Mouse (Mus musculus): ENCODE data around the gene Rgl2. TPM values are rescaled to one million over a fixed set of nuclear protein-coding genes. Genes with fewer than 3 reads are reported as not detected.

The Rgl2 gene
- total RNA-seq, 1 experiment: 65.8 TPM

- Histone ChIP-seq H3K9me3 (ENCODE audit: control insufficient read depth, insufficient read depth, low read depth, low read length) (no peaks in the 10 kb centered on the region), H3K27ac (ENCODE audit: insufficient read depth, low read depth, low read length, poor library complexity, severe bottlenecking) (no peak overlapping the region), H3K4me3 (ENCODE audit: insufficient read depth in 1 of 2, low read depth in 1 of 2, low read length in 2 of 2, poor library complexity in 1 of 2, severe bottlenecking in 1 of 2) (no peak overlapping the region), H3K9ac (ENCODE audit: insufficient read depth, low read depth, low read length, poor library complexity, severe bottlenecking) (no peak overlapping the region), H3K36me3 (ENCODE audit: control insufficient read depth, insufficient read depth, low read length, poor library complexity, severe bottlenecking) (peaks cover 40% of the 10 kb centered on the region), H3K4me1 (ENCODE audit: control insufficient read depth in 2 of 2, insufficient read depth in 2 of 2, low read length in 2 of 2, poor library complexity in 1 of 2) (peaks cover 0 to under 1% of the 10 kb centered on the region in 2 experiments; a peak in 1 of 4 replicates)
- no peak for TF ChIP-seq HCFC1 (IDR thresholded peaks at IDR 0.05; ENCODE audit: borderline replicate concordance, insufficient read depth, low read length)
- TF ChIP-seq CHD2 (IDR thresholded peaks at IDR 0.05; ENCODE audit: low read depth, low read length): no peak
- TF ChIP-seq ZC3H11A (IDR thresholded peaks at IDR 0.05; ENCODE audit: borderline replicate concordance, low read depth, low read length): no peak
- TF ChIP-seq MAFK (IDR thresholded peaks at IDR 0.05; ENCODE audit: insufficient read depth, low read depth, low read length): no peak
- no peak for TF ChIP-seq ZNF384 (IDR thresholded peaks at IDR 0.05; ENCODE audit: low read depth, low read length)
- DNase-seq (ENCODE audit: low read depth, low spot score): no peak
- in situ Hi-C loops (cut with MboI; ENCODE audit: low sequenced_read_pairs in 2 of 2, unreplicated experiment in 2 of 2): no loop called here
These were observed 29.8 kb downstream of the Rgl2 start for GRCm38 (mm10) chr17:33959135-33959534.

- in situ Hi-C loops (cut with MboI; ENCODE audit: low sequenced_read_pairs in 2 of 2, unreplicated experiment in 2 of 2): no loop called here
- H3K4me3 ChIP-seq (ENCODE audit: insufficient read depth in 1 of 2, low read depth in 1 of 2, low read length in 2 of 2, poor library complexity in 1 of 2, severe bottlenecking in 1 of 2): no peak overlapping the region
- H3K27ac ChIP-seq (ENCODE audit: insufficient read depth, low read depth, low read length, poor library complexity, severe bottlenecking): no peak overlapping the region
- no peak overlapping the region for H3K9ac ChIP-seq (ENCODE audit: insufficient read depth, low read depth, low read length, poor library complexity, severe bottlenecking)
- H3K9me3 ChIP-seq (ENCODE audit: control insufficient read depth, insufficient read depth, low read depth, low read length): no peaks in the 10 kb centered on the region
- DNase-seq (ENCODE audit: low read depth, low spot score): no peak
- H3K4me1 ChIP-seq (ENCODE audit: control insufficient read depth in 2 of 2, insufficient read depth in 2 of 2, low read length in 2 of 2, poor library complexity in 1 of 2): no peaks in the 10 kb centered on the region
- TF ChIP-seq ZC3H11A (IDR thresholded peaks at IDR 0.05; ENCODE audit: borderline replicate concordance, low read depth, low read length): no peak
- TF ChIP-seq CHD2 (IDR thresholded peaks at IDR 0.05; ENCODE audit: low read depth, low read length): no peak
- TF ChIP-seq ZNF384 (IDR thresholded peaks at IDR 0.05; ENCODE audit: low read depth, low read length): no peak
- no peak for TF ChIP-seq MAFK (IDR thresholded peaks at IDR 0.05; ENCODE audit: insufficient read depth, low read depth, low read length)
- TF ChIP-seq HCFC1 (IDR thresholded peaks at IDR 0.05; ENCODE audit: borderline replicate concordance, insufficient read depth, low read length): no peak
- H3K36me3 ChIP-seq (ENCODE audit: control insufficient read depth, insufficient read depth, low read length, poor library complexity, severe bottlenecking): peaks cover 33% of the 10 kb centered on the region
These were observed 30.6 kb downstream of the Rgl2 start for GRCm38 (mm10) chr17:33959948-33960347.

GRCm38 (mm10) chr17:33962876-33963275 lies 33.5 kb downstream of the Rgl2 start:
- DNase-seq (ENCODE audit: low read depth, low spot score): no peak
- no peaks in the 10 kb centered on the region for H3K9me3 ChIP-seq (ENCODE audit: control insufficient read depth, insufficient read depth, low read depth, low read length)
- H3K27ac ChIP-seq (ENCODE audit: insufficient read depth, low read depth, low read length, poor library complexity, severe bottlenecking): no peak overlapping the region
- in situ Hi-C loops (cut with MboI; ENCODE audit: low sequenced_read_pairs in 2 of 2, unreplicated experiment in 2 of 2): no loop called here
- no peak overlapping the region for H3K9ac ChIP-seq (ENCODE audit: insufficient read depth, low read depth, low read length, poor library complexity, severe bottlenecking)
- H3K4me3 ChIP-seq (ENCODE audit: insufficient read depth in 1 of 2, low read depth in 1 of 2, low read length in 2 of 2, poor library complexity in 1 of 2, severe bottlenecking in 1 of 2): no peak overlapping the region
- no peak for TF ChIP-seq ZC3H11A (IDR thresholded peaks at IDR 0.05; ENCODE audit: borderline replicate concordance, low read depth, low read length)
- TF ChIP-seq CHD2 (IDR thresholded peaks at IDR 0.05; ENCODE audit: low read depth, low read length): no peak
- no peaks in the 10 kb centered on the region for H3K4me1 ChIP-seq (ENCODE audit: control insufficient read depth in 2 of 2, insufficient read depth in 2 of 2, low read length in 2 of 2, poor library complexity in 1 of 2)
- peaks cover 40% of the 10 kb centered on the region; the same call in 1 of the 2 replicates for H3K36me3 ChIP-seq (ENCODE audit: control insufficient read depth, insufficient read depth, low read length, poor library complexity, severe bottlenecking)

- no peaks in the 10 kb centered on the region for H3K9me3 ChIP-seq (ENCODE audit: control insufficient read depth, insufficient read depth, low read depth, low read length)
- H3K27ac ChIP-seq (ENCODE audit: insufficient read depth, low read depth, low read length, poor library complexity, severe bottlenecking): no peak overlapping the region
- no peak overlapping the region for H3K9ac ChIP-seq (ENCODE audit: insufficient read depth, low read depth, low read length, poor library complexity, severe bottlenecking)
- H3K4me1 ChIP-seq (ENCODE audit: control insufficient read depth in 2 of 2, insufficient read depth in 2 of 2, low read length in 2 of 2, poor library complexity in 1 of 2): no peaks in the 10 kb centered on the region
- H3K4me3 ChIP-seq (ENCODE audit: insufficient read depth in 1 of 2, low read depth in 1 of 2, low read length in 2 of 2, poor library complexity in 1 of 2, severe bottlenecking in 1 of 2): no peak overlapping the region
- in situ Hi-C loops (cut with MboI; ENCODE audit: low sequenced_read_pairs in 2 of 2, unreplicated experiment in 2 of 2): no loop called here
- no peak for DNase-seq (ENCODE audit: low read depth, low spot score)
- H3K36me3 ChIP-seq (ENCODE audit: control insufficient read depth, insufficient read depth, low read length, poor library complexity, severe bottlenecking): peaks cover 33% of the 10 kb centered on the region; the same call in 1 of the 2 replicates
- TF ChIP-seq ZNF384 (IDR thresholded peaks at IDR 0.05; ENCODE audit: low read depth, low read length): no peak
- TF ChIP-seq HCFC1 (IDR thresholded peaks at IDR 0.05; ENCODE audit: borderline replicate concordance, insufficient read depth, low read length): no peak
- TF ChIP-seq ZC3H11A (IDR thresholded peaks at IDR 0.05; ENCODE audit: borderline replicate concordance, low read depth, low read length): no peak
- no peak for TF ChIP-seq MAFK (IDR thresholded peaks at IDR 0.05; ENCODE audit: insufficient read depth, low read depth, low read length)
- TF ChIP-seq CHD2 (IDR thresholded peaks at IDR 0.05; ENCODE audit: low read depth, low read length): no peak
These were observed 35.9 kb downstream of the Rgl2 start for GRCm38 (mm10) chr17:33965082-33965845.
